Mouse (Mus musculus): ENCODE data around the gene Heatr6. TPM values are rescaled to one million over a fixed set of nuclear protein-coding genes. Genes with fewer than 3 reads are reported as not detected.
A peak's percentile ranks its signal among the peaks of the same experiment; 100 is the strongest.

Heatr6 gene
- polyA plus RNA-seq (2015; fragmentation: Nextera tagmentation; extraction: Ambion mirVana): 31.3 and 32.7 TPM in 2 replicates

- under 1% methylated on average over 47 of the region's 47 CpGs for WGBS
- H3K4me3 ChIP-seq: peak within 1 kb of the TSS; percentile 76
- peak within 1 kb of the TSS; percentile 92 for H3K27ac ChIP-seq (replicated peaks)
- peaks cover 26% of the 10 kb centered on the region for H3K36me3 ChIP-seq
- no peaks in the 10 kb centered on the region for H3K9me3 ChIP-seq
- peak within 1 kb of the TSS; percentile 74 for H3K4me2 ChIP-seq
- H3K9ac ChIP-seq: peak within 1 kb of the TSS; percentile 80
- ATAC-seq (ENCODE audit: low FRiP score, low read depth): peak; percentile 97
- H3K27me3 ChIP-seq: peaks cover 18% of the 10 kb centered on the region
- H3K4me1 ChIP-seq (replicated peaks): peaks cover 21% of the 10 kb centered on the region
Observed at GRCm38 (mm10) chr11:83753581-83754181, at the start of gene Heatr6. TSS of gene Heatr6 (plus strand) at chr11:83753696.

DNA sequence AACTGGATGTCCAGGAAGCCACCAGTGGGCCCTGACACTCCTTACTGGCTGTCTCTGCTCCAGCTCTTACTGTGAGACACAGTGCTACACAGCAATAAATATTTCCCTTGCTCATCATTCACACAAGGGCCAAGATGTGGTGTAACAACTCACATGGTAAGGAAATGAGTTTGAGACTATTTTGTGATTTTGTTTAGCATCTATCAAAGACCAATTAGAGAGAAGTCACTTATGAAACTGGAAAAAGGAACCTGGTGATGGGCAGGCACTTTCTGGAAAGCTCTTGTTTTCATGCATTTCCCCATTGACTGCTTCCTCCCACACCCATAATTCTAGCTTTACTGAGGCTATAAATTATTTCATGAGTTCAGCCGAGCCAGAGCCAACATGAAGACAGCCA, 49.8 kb upstream of the Heatr6 start, which contains the start of gene Wfdc17:
Gene Wfdc17 (plus strand): TSS at position 287 of the 400 bp plus-strand sequence.
- Histone ChIP-seq H3K9me3 (no peaks in the 10 kb centered on the region), H3K36me3 (no peaks in the 10 kb centered on the region), H3K4me2 (no peak within 1 kb of the TSS), H3K4me3 (no peak within 1 kb of the TSS), H3K9ac (no peak within 1 kb of the TSS), H3K4me1 (replicated peaks) (no peaks in the 10 kb centered on the region), H3K27me3 (no peaks in the 10 kb centered on the region), H3K27ac (replicated peaks) (no peak within 1 kb of the TSS)
- WGBS: 66% methylated on average over 1 of the region's 1 CpGs
- ATAC-seq (ENCODE audit: low FRiP score, low read depth): no peak

- no peak for ATAC-seq (ENCODE audit: low FRiP score, low read depth)
- Histone ChIP-seq H3K4me1 (replicated peaks) (no peaks in the 10 kb centered on the region), H3K4me2 (no peak within 1 kb of the TSS), H3K9ac (no peak within 1 kb of the TSS), H3K27me3 (no peaks in the 10 kb centered on the region), H3K9me3 (no peaks in the 10 kb centered on the region), H3K4me3 (no peak within 1 kb of the TSS), H3K27ac (replicated peaks) (no peak within 1 kb of the TSS), H3K36me3 (no peaks in the 10 kb centered on the region)
- 72% methylated on average over 4 of the region's 4 CpGs for WGBS
Observed at GRCm38 (mm10) chr11:83708715-83709114, 44.8 kb upstream of the Heatr6 start, which contains the start of gene Wfdc18. TSS of gene Wfdc18 (plus strand) at chr11:83709015.

DNA sequence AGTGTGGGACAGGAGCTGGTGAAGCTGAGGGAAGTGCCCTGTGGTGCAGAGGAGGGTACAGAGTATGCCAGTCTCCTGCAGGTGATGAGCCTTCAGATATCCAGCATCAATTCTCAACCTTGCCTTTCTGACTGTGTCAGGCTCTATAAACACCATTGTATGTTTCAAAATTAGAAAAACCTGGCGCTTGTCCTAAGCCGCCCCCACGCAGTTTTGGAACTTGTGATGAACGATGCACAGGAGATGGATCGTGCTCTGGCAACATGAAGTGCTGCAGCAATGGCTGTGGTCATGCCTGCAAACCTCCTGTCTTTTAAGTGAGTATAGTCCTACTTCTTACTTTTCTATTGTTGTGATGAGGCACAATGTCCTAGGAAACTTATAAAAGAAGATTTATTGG, 43.8 kb upstream of the Heatr6 start:
- H3K4me3 ChIP-seq: no peak overlapping the region
- no peak overlapping the region for H3K27ac ChIP-seq (replicated peaks)
- no peak overlapping the region for H3K9ac ChIP-seq
- H3K27me3 ChIP-seq: no peaks in the 10 kb centered on the region
- no peaks in the 10 kb centered on the region for H3K36me3 ChIP-seq
- no peak for ATAC-seq (ENCODE audit: low FRiP score, low read depth)
- H3K4me2 ChIP-seq: no peak overlapping the region
- 93% methylated on average over 5 of the region's 5 CpGs for WGBS
- no peaks in the 10 kb centered on the region for H3K4me1 ChIP-seq (replicated peaks)
- no peaks in the 10 kb centered on the region for H3K9me3 ChIP-seq

- H3K4me3 ChIP-seq: no peak overlapping the region
- no peaks in the 10 kb centered on the region for H3K4me1 ChIP-seq (replicated peaks)
- no peak overlapping the region for H3K4me2 ChIP-seq
- H3K27ac ChIP-seq (replicated peaks): no peak overlapping the region
- WGBS: 87% methylated on average over 1 of the region's 1 CpGs
- H3K27me3 ChIP-seq: no peaks in the 10 kb centered on the region
- no peaks in the 10 kb centered on the region for H3K36me3 ChIP-seq
- ATAC-seq (ENCODE audit: low FRiP score, low read depth): no peak
- H3K9ac ChIP-seq: no peak overlapping the region
- no peaks in the 10 kb centered on the region for H3K9me3 ChIP-seq
Observed at GRCm38 (mm10) chr11:83712671-83713070, 40.8 kb upstream of the Heatr6 start.

DNA sequence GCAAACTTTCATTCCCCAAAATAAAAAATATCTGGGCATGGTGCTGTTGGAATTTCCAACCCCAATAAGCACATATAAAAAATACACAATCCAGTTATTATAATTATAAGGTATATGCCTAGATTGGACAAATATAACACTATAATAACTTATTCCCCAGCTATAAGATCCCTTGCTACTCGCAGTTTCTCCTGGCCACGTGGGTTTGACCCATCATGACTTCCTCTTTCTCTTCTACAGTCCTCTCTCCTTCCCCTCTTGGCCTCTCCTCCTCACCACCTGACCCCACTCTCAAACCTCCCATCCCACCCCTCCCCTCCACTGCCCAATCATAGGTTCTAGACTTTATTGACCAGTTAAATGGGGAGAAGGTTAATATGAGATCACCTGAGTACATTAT, 39.6 kb upstream of the Heatr6 start:
- no peak overlapping the region for H3K27ac ChIP-seq (replicated peaks)
- 86% methylated on average over 2 of the region's 2 CpGs for WGBS
- no peaks in the 10 kb centered on the region for H3K4me1 ChIP-seq (replicated peaks)
- H3K4me2 ChIP-seq: no peak overlapping the region
- H3K9me3 ChIP-seq: no peaks in the 10 kb centered on the region
- H3K36me3 ChIP-seq: no peaks in the 10 kb centered on the region
- H3K4me3 ChIP-seq: no peak overlapping the region
- no peak for ATAC-seq (ENCODE audit: low FRiP score, low read depth)
- no peak overlapping the region for H3K9ac ChIP-seq
- H3K27me3 ChIP-seq: no peaks in the 10 kb centered on the region

GRCm38 (mm10) chr11:83717042-83717665, 36.3 kb upstream of the Heatr6 start:
- H3K4me2 ChIP-seq: no peak overlapping the region
- no peaks in the 10 kb centered on the region for H3K27me3 ChIP-seq
- no peak overlapping the region for H3K9ac ChIP-seq
- no peak overlapping the region for H3K27ac ChIP-seq (replicated peaks)
- H3K4me3 ChIP-seq: no peak overlapping the region
- 84% methylated on average over 6 of the region's 6 CpGs for WGBS
- no peak for ATAC-seq (ENCODE audit: low FRiP score, low read depth)
- H3K36me3 ChIP-seq: no peaks in the 10 kb centered on the region
- H3K4me1 ChIP-seq (replicated peaks): no peaks in the 10 kb centered on the region
- H3K9me3 ChIP-seq: no peaks in the 10 kb centered on the region

- no peak for ATAC-seq (ENCODE audit: low FRiP score, low read depth)
- H3K27ac ChIP-seq (replicated peaks): no peak overlapping the region
Observed at GRCm38 (mm10) chr11:83720766-83721165, 32.7 kb upstream of the Heatr6 start.

GRCm38 (mm10) chr11:83728757-83729432, 24.6 kb upstream of the Heatr6 start:
- H3K9ac ChIP-seq: no peak overlapping the region
- no peak overlapping the region for H3K4me2 ChIP-seq
- no peaks in the 10 kb centered on the region for H3K4me1 ChIP-seq (replicated peaks)
- H3K9me3 ChIP-seq: no peaks in the 10 kb centered on the region
- WGBS: 67% methylated on average over 3 of the region's 3 CpGs
- H3K27me3 ChIP-seq: no peaks in the 10 kb centered on the region
- no peak overlapping the region for H3K4me3 ChIP-seq
- no peak overlapping the region for H3K27ac ChIP-seq (replicated peaks)
- H3K36me3 ChIP-seq: no peaks in the 10 kb centered on the region
- no peak for ATAC-seq (ENCODE audit: low FRiP score, low read depth)

More at GRCm38 (mm10) chr11:83720766-83721165, 32.7 kb upstream of the Heatr6 start:
- no peaks in the 10 kb centered on the region for H3K36me3 ChIP-seq
- no peaks in the 10 kb centered on the region for H3K9me3 ChIP-seq
- H3K4me2 ChIP-seq: no peak overlapping the region
- no peak overlapping the region for H3K9ac ChIP-seq
- no peaks in the 10 kb centered on the region for H3K4me1 ChIP-seq (replicated peaks)
- H3K27me3 ChIP-seq: no peaks in the 10 kb centered on the region
- H3K4me3 ChIP-seq: no peak overlapping the region

GRCm38 (mm10) chr11:83731116-83731515, 22.4 kb upstream of the Heatr6 start:
- Histone ChIP-seq H3K9ac (no peak overlapping the region), H3K4me3 (no peak overlapping the region), H3K36me3 (no peaks in the 10 kb centered on the region), H3K9me3 (no peaks in the 10 kb centered on the region), H3K4me1 (replicated peaks) (no peaks in the 10 kb centered on the region), H3K4me2 (no peak overlapping the region), H3K27ac (replicated peaks) (no peak overlapping the region), H3K27me3 (no peaks in the 10 kb centered on the region)
- 97% methylated on average over 1 of the region's 1 CpGs for WGBS
- no peak for ATAC-seq (ENCODE audit: low FRiP score, low read depth)

DNA sequence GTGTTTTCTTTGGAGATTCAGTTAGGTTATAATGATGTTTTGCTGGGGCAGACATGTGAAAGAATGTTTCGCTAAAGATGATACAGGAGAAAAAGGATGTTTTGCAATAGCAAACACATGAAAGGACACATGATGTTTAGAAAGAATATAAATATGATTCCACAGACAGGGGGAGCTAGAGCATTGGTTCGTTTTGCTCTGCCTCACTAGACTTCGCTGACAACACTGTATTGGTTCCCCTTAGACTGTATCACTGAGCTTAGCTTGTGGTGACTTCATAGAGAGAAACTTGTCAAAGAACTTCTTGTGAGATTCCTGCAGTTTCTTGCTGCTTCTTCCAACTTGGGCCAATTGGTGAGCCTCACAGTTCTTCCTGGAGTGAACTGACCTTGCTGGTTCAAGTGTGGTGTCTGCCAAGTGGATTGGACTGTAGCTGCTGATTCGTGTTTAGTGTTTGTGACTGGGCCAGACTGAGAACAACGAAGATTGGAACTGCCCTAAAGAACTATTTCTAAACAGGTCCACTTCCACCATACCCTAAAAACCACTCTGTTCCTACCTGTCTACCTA, 20.3 kb upstream of the Heatr6 start:
- no peaks in the 10 kb centered on the region for H3K27me3 ChIP-seq
- no peak overlapping the region for H3K9ac ChIP-seq
- no peak overlapping the region for H3K27ac ChIP-seq (replicated peaks)
- no peak for ATAC-seq (ENCODE audit: low FRiP score, low read depth)
- no peak overlapping the region for H3K4me2 ChIP-seq
- no peaks in the 10 kb centered on the region for H3K4me1 ChIP-seq (replicated peaks)
- 80% methylated on average over 5 of the region's 5 CpGs for WGBS
- no peaks in the 10 kb centered on the region for H3K9me3 ChIP-seq
- H3K4me3 ChIP-seq: no peak overlapping the region
- H3K36me3 ChIP-seq: no peaks in the 10 kb centered on the region

DNA sequence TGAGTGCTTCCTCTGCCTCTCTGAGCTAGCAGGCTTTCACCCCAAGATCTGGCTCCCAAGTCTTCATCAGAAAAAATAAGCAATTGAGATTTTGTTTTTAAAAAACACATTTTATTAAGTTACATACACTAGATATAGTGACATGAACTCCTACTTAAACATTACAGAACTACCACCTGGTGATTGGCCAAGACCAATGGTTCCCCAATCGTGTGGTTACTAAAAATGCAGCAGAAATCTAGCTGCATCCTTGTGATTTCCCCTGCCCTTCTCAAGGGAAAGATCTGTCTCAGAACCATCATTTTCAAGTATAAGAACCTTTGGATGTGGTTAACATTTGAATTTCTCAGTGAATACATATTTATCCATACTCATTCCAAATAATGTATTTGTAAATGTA, 19.3 kb upstream of the Heatr6 start:
- no peak overlapping the region for H3K4me2 ChIP-seq
- H3K4me3 ChIP-seq: no peak overlapping the region
- no peak for ATAC-seq (ENCODE audit: low FRiP score, low read depth)
- no peaks in the 10 kb centered on the region for H3K9me3 ChIP-seq
- H3K4me1 ChIP-seq (replicated peaks): no peaks in the 10 kb centered on the region
- H3K36me3 ChIP-seq: no peaks in the 10 kb centered on the region
- H3K9ac ChIP-seq: no peak overlapping the region
- WGBS: 97% methylated on average over 1 of the region's 1 CpGs
- no peak overlapping the region for H3K27ac ChIP-seq (replicated peaks)
- H3K27me3 ChIP-seq: no peaks in the 10 kb centered on the region

Measured in hindbrain, embryonic 15.5 days (tissue).